Mouse (Mus musculus) T-helper 2 cell (primary cell): ENCODE measurements around the gene Mmp17.
"Not testable (repeated sequence)": the region's sequence is repeated elsewhere in the genome, so short reads cannot be mapped to it uniquely, and the experiment has no call there.

Experiments
- in situ Hi-C: fragments of 300-600 bp; cut with MboI, MseI; formaldehyde crosslinking; loops from one replicate; pipeline ENCODE4 v1.15.1; 2025; ENCODE audit warnings: high pct_unique_total_duplicates

Gene Mmp17

DNA sequence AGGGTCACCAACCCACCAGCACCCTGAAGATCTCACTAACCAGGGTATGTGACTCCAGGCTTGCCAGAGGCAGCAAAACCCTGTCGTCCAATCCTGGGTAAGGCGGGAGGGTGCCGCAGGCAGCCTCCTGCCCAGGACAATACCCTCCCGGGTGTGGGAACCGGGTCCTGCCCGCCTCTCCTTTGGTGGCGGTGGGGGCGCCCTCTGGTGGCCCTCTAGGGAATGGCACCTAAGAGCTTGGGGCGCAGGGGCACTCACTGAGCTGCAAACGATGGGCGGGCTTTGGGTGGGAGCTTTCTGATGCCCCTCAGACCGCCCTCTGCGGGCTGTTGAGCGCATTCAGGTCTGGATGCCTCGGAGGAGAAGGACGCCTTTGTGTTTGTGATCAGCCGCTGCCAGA lies 2.0 kb downstream of the Mmp17 start:
- in situ Hi-C loops: loop anchor here (5.0 to 10.0 kb wide), 4 partner anchors 199 to 561 kb away; partner anchors contain the start of genes Asl, Crcp and Ran

DNA sequence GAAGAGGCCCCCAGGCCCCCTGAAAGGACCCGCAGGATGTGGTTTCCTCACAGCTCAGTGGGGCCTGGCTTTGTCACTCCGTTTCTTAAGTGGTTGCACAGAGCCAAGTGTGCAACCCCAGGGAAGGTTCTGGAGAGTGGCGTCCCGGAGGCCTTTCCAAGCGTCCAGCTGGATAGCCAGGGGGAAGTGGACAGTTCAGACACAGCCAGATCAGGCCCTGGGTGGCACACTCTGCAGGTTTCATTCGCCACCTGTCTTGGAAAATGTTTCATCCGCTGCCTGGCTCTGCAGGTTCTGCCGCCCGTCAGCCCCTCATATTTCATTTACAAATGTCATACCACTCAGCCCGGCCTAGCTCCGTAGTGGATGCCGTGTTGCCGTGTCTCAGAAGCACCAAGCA lies 2.5 kb downstream of the Mmp17 start:
- in situ Hi-C loops: loop anchor here (5.0 to 10.0 kb wide), 4 partner anchors 199 to 562 kb away; partner anchors contain the start of genes Asl, Crcp and Ran

DNA sequence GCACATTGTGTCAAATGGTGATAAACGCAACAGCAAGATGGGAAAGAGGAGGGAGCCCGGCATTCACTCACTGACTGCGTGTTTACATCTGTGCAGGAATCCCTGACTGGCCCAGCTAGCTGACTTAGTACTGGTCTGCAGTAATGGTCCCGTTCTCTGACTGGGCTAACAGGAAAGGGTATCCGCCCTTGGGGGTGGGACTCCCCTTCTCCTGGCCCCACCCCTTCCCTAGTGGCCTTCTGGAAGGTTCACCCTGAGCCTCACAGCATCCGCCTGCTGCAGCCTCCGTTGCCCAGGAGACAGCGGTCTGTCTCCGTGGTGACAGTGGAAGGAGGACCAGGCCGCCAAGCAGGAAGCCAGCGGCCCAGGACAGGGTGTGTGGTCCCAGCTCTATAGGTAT lies 6.9 kb downstream of the Mmp17 start:
- in situ Hi-C loops: no loop called here

DNA sequence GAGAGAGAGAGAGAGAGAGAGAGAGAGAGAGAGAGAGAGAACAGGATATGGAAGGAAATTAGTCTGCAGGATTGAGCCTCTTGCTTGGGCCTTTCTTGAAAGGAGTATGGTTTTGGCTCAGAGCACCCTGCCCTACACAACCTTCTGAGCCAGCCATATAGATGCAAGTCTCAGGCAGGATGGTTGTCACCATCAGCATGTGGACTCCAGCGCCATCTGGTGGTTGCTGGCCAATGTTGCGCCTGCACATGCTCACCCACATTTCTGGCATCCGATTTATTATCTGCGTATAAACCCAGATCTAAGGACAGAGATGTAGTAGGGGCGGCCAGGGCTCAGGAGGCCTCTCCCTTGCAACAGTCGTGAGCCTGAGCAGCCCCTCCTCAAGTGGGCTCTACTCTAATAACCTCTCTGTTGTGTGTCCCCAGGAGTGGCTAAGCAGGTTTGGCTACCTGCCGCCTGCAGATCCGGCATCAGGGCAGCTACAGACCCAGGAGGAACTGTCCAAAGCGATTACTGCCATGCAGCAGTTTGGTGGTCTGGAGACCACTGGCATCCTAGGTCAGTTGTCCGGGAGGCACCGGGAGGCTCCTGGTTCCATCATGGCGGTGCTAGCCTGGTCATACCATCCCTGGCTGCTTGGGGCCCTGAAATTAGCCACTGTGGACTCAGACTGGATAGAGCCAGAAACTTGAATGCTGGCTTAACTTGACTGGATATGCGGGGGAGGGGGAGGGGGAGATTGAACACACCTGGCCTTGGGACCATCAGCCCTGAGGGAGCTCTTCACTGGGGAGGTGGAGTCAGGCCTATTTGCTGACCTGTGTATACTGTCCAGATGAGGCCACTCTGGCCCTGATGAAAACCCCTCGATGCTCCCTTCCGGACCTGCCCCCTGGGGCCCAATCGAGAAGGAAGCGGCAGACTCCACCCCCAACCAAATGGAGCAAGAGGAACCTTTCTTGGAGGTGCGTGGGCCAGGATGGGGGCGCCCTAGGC lies 10.4 kb downstream of the Mmp17 start:
- in situ Hi-C loops: no loop called here

DNA sequence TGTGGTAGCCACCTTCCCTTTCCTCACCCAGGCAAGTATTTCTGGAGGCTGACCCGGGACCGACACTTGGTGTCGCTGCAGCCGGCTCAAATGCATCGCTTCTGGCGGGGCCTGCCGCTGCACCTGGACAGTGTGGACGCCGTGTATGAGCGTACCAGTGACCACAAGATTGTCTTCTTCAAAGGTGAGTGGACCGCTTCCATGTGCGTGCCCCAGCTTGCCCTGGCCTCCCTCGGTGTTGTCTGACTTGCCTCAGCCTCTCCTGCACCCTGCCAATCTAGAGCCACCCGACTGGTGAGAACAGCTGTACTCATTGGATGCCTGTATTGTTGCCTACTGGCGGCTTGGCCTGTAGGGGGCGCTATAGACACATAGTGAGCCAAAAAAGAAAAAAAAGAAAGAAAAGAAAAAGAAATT lies 18.1 kb downstream of the Mmp17 start:
- in situ Hi-C loops: no loop called here

DNA sequence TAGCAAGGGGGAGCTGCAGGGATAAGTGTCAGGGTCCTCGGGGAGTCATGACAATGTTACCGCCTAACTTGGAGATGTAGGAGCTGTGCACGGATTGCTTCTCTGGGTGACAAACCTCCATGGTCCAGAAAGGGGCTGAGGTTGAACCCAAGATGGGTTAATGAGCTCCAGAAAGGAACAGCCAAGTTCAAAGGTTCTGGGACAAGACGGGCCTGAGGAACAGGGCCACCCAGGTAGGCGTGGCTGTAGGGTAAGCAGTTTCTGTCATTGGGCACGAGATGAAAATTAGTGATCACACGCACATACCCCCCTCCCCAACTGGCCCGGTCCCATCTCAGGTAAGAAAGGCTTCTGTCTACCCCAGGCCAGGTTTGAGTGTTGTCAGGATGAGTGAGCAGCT lies 23.5 kb downstream of the Mmp17 start:
- in situ Hi-C loops: no loop called here

DNA sequence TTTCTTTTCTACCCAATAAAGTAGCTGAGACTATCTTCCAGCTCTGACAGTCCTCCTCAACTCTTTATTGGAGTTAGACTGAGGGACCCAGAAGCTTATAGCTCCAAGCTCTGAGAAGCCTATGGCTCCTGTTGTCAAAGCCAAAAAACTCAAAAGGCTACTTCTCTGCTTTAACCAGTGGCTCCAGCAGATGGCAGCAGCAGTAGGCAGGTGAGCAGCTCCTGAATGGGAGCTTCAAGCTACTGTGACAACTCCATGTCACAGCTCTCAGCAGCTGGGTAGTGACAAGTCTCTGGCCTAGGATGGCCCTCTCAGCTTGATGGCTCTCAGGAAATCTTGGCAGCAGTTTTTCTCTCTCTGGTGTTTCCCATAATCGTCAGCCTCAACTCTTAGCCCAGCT lies 27.1 kb downstream of the Mmp17 start:
- in situ Hi-C loops: loop anchor here (5.0 kb wide), 1 partner anchor 131 kb away; no protein-coding TSS in a partner anchor

DNA sequence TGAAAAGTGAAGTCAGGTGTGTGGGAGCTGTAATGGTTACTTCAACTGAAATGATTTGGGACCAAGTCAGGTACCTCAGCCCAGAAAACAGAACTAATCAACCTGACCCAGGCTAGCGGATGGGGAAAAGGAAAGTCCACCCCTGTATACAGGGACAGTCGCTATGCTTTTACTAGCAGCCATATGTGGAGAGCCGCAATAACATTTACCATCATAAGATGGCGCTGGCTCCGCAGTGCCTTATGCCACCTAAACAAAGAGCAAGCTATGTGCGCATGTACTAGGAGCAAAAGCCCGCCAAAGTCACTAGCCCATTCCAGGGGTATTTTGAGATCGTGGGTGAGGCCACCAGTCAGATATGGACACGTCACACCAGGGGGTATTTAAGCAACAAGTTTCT lies 36.6 kb downstream of the Mmp17 start:
- in situ Hi-C loops: not testable (repeated sequence)

DNA sequence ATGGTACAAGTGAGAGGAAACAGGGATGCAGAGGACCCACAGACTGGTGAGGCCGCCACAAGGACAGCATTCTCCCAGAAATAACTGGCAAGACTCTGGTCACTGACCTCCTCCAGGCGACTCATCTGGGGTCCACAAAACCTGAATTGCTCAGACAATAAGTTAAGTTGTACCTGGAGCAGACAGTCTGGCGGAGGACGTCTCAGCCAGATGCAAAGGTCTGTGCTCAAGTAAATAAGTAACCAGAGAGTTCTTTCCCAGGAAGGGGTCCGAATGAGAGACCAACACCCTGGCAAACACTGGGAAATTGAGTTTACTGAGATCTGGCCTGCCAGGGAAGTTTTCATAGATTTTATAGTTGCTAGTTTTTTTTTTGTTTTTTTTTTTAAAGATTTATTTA lies 37.4 kb downstream of the Mmp17 start:
- in situ Hi-C loops: no loop called here

DNA sequence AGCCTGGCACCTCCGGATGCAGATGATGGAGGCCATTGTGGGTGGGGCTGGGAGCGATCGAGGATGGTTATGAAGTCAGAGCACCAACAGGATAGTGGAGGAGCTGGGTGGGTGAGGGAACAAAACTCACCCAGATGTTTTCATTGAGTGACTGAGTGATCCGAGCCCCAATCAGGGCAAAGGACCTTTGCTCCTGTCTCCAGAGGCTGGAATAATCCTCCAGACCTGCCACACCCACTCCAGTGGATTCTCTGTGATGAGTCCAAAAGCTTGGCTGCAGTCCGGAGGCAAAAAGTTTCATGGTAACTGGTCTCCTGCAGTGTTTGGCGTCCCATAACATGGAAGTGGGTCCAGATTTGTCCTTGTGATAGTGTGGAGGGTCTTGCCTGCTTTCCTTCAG lies 42.1 kb downstream of the Mmp17 start:
- in situ Hi-C loops: no loop called here

DNA sequence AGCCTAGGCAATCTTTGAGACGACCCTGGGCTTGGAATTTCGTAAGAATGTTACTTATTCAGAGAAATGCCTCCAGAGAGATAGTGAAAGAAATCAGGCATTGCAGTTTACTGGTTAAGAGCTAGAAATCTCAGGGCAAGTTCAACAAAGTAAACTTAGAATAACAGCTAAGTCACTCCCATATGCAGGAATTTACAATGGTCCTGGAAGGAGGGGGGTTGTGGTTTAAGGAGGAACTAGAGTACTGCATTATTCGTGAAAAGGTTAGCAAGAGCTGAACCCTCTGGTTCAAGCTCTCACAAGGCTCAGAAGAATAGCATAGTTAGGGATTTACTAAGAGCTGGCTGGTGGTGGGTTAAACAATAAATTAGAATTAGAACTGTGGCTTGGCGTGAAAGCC lies 42.6 kb downstream of the Mmp17 start:
- in situ Hi-C loops: not testable (repeated sequence)

DNA sequence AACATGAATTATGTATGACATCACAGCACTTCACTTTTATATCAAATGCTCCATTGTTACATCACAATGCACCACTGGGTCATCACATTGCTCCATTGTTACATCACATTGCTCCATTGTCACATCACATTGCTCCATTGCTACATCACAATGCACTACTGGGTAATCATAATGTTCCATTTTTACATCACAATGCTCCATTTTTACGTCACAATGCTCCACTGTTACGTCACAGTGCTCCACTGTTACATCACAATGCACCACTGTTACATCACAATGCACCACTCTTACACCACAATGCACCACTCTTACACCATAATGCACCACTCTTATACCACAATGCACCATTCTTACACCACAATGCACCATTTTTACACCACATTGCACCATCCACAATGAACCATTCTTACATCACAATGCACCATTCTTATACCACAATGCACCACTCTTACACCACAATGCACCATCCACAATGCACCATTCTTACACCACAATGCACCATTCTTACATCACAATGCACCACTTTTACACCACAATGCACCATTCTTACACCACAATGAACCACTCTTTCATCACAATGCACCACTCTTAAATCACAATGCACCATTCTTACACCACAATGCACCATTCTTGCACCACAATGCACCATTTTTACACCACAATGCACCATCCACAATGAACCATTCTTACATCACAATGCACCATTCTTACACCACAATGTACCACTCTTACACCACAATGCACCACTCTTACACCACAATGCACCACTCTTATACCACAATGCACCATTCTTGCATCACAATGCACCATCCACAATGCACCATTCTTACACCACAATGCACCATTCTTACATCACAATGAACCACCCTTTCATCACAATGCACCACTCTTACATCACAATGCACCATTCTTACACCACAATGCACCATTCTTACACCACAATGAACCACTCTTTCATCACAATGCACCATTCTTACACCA lies 48.6 kb downstream of the Mmp17 start:
- in situ Hi-C loops: not testable (repeated sequence)

DNA sequence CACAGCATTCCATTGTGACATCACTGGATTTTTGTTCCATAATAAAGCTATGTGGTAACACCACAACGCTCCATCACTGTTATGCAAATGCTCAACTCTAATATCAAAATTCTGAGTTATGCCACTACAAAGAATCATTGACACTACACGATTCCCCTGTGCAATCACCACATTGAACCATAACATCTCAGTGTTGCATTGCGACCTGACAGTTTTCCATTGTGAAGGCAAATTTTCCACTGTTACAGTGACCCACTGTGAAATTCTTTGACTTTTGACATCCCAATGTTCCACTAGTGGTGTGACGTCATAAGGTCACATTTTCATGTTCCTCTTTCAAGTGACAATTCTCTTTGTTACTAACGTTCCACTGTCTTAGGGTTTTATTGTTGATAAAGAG lies 66.9 kb downstream of the Mmp17 start:
- in situ Hi-C loops: no loop called here

DNA sequence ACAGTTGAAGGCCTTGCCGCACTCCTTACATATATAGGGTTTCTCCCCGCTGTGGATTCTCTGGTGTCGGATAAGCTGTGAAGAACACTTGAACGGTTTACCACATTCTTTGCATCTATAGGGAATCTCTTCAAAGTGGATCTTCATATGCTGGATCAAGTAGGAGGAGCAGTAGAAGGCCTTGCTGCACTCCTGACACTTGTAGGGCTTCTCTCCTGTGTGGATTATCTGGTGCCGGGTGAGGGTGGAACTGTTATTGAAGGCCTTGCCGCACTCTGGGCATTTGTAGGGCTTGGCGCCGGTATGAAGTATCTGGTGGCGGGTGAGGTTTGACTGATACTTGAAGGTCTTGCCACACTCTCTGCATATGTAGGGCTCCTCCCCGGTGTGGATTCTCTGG lies 73.0 kb downstream of the Mmp17 start:
- in situ Hi-C loops: no loop called here

DNA sequence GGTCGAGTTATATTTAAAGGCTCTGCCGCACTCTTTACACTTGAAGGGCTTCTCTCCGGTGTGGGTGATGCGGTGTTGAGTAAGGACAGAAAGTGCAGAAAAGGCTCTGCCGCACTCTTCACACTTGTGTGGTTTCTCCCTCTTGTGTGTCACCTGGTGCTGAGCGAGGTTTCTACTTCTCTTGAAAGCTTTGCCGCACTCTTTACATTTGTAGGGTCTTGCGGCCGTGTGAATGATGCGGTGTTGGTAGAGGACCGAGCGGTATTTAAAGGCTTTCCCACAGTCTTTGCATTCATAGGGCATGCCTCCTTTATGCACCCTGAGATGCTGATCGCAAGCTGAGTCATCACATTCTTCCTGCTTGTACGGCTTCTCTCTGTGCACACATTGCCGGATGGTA lies 74.0 kb downstream of the Mmp17 start:
- in situ Hi-C loops: no loop called here
